Mouse (Mus musculus) CH12.LX (cell line): Measurements from ENCODE around the gene Pla2g2e. TPM values are rescaled to one million over a fixed set of nuclear protein-coding genes. Genes with fewer than 3 reads are reported as not detected.

Experiments
- DNase-seq: peaks from one replicate; pipeline ENCODE4 v3.0.0-alpha.2; 2013; ENCODE audit errors: extremely low read depth
- H3K27ac ChIP-seq: 2 replicates; pipeline ENCODE4 v1.5.1; 2012; ENCODE audit warnings: low read depth, mild to moderate bottlenecking, control low read depth, moderate library complexity; ENCODE audit not compliant: insufficient read depth
- H3K27me3 ChIP-seq: replicated peaks from 2 replicates; pipeline ENCODE3; 2012; ENCODE audit warnings: inconsistent platforms
- H3K36me3 ChIP-seq, 2 experiments: replicated peaks in 1 of 2; 2 replicates each; pipeline versions ENCODE3 to v1.6.1; 2012; ENCODE audit warnings: inconsistent platforms in 1 of 2, low read length in 1 of 2, mild to moderate bottlenecking in 1 of 2, mixed read lengths in 1 of 2, moderate library complexity in 1 of 2; ENCODE audit not compliant: control insufficient read depth in 1 of 2, insufficient read depth in 1 of 2
- H3K4me1 ChIP-seq, 2 experiments: 2 replicates each; pipeline ENCODE4 v1.6.1; 2012; ENCODE audit warnings: inconsistent platforms in 1 of 2, moderate library complexity in 1 of 2; ENCODE audit not compliant: insufficient read depth in 2 of 2, control insufficient read depth in 1 of 2
- H3K4me2 ChIP-seq: 2 replicates; pipeline ENCODE4 v1.6.1; 2012; ENCODE audit warnings: low read depth, mild to moderate bottlenecking, control low read depth; ENCODE audit not compliant: poor library complexity, insufficient read depth, severe bottlenecking
- H3K4me3 ChIP-seq, 3 experiments: fragments of 150-350 bp in 1 of 3; sonication (generic) in 1 of 3; replicated peaks in 1 of 3; 2 replicates each; pipeline versions ENCODE3 to v1.5.1; 2011 to 2012; ENCODE audit warnings: low read depth in 2 of 3, low read length in 2 of 3, mild to moderate bottlenecking in 2 of 3, moderate library complexity in 2 of 3, control low read depth in 1 of 3, improper control_type of control experiment in 1 of 3, inconsistent platforms in 1 of 3, mixed read lengths in 1 of 3; ENCODE audit not compliant: poor library complexity in 1 of 3
- H3K79me2 ChIP-seq: replicated peaks from 2 replicates; pipeline ENCODE4 v1.6.1; 2012; ENCODE audit warnings: mild to moderate bottlenecking, moderate library complexity; ENCODE audit not compliant: control insufficient read depth, poor library complexity, insufficient read depth, severe bottlenecking; ENCODE audit errors: extremely low read depth
- H3K9ac ChIP-seq: 2 replicates; pipeline ENCODE4 v1.6.1; 2012; ENCODE audit warnings: low read depth, mild to moderate bottlenecking, control low read depth, moderate library complexity; ENCODE audit not compliant: insufficient read depth
- H3K9me3 ChIP-seq: replicated peaks from 2 replicates; pipeline ENCODE3; 2012; ENCODE audit warnings: low read length, inconsistent platforms, mixed read lengths
- BHLHE40 ChIP-seq: IDR thresholded peaks from 2 replicates; pipeline ENCODE4 v1.6.1; 2011; ENCODE audit warnings: mild to moderate bottlenecking, low read depth, low read length, improper control_type of control experiment
- CHD1 ChIP-seq: IDR thresholded peaks from 2 replicates; pipeline ENCODE4 v1.6.1; 2012; ENCODE audit warnings: low read depth, low read length, improper control_type of control experiment, inconsistent platforms
- CHD2 ChIP-seq: IDR thresholded peaks from 2 replicates; pipeline ENCODE4 v1.6.1; 2011; ENCODE audit warnings: low read length, improper control_type of control experiment
- CTCF ChIP-seq, 2 experiments: IDR thresholded peaks in 1 of 2; conservative IDR thresholded peaks in 1 of 2; 2 replicates each; pipeline ENCODE4 v1.5.1; 2011 to 2012; ENCODE audit warnings: low read depth in 2 of 2, low read length in 2 of 2, improper control_type of control experiment in 1 of 2, inconsistent platforms in 1 of 2, mild to moderate bottlenecking in 1 of 2, moderate library complexity in 1 of 2
- ETS1 ChIP-seq: conservative IDR thresholded peaks from 2 replicates; pipeline ENCODE4 v1.6.1; 2012; ENCODE audit warnings: low read depth, mild to moderate bottlenecking, inconsistent platforms, low read length, improper control_type of control experiment, moderate library complexity
- HCFC1 ChIP-seq: IDR thresholded peaks from 2 replicates; pipeline ENCODE4 v1.6.1; 2012; ENCODE audit warnings: low read depth, mild to moderate bottlenecking, inconsistent platforms, low read length, improper control_type of control experiment
- JUN ChIP-seq: IDR thresholded peaks from 2 replicates; pipeline ENCODE4 v1.6.1; 2011; ENCODE audit warnings: low read depth, mild to moderate bottlenecking, low read length, improper control_type of control experiment, moderate library complexity; ENCODE audit not compliant: insufficient read depth
- JUND ChIP-seq: conservative IDR thresholded peaks from 2 replicates; pipeline ENCODE4 v1.6.1; 2011; ENCODE audit warnings: low read depth, low read length, improper control_type of control experiment
- MAFK ChIP-seq: IDR thresholded peaks from 2 replicates; pipeline ENCODE4 v1.6.1; 2011; ENCODE audit warnings: low read length, improper control_type of control experiment; ENCODE audit not compliant: insufficient replicate concordance
- MAX ChIP-seq: IDR thresholded peaks from 2 replicates; pipeline ENCODE4 v1.6.1; 2011; ENCODE audit warnings: low read length, improper control_type of control experiment
- MAZ ChIP-seq: IDR thresholded peaks from 2 replicates; pipeline ENCODE4 v1.6.1; 2012; ENCODE audit warnings: low read depth, mild to moderate bottlenecking, inconsistent platforms, low read length, improper control_type of control experiment, moderate library complexity
- MXI1 ChIP-seq: IDR thresholded peaks from 2 replicates; pipeline ENCODE4 v1.6.1; 2011; ENCODE audit warnings: mild to moderate bottlenecking, low read depth, low read length, improper control_type of control experiment
- MYC ChIP-seq: IDR thresholded peaks from 2 replicates; pipeline ENCODE4 v1.6.1; 2011; ENCODE audit warnings: low read depth, mild to moderate bottlenecking, improper control_type of control experiment, low read length
- NELFE ChIP-seq: IDR thresholded peaks from 2 replicates; pipeline ENCODE4 v1.6.1; 2011; ENCODE audit warnings: low read depth, low read length, improper control_type of control experiment
- PAX5 ChIP-seq: IDR thresholded peaks from 2 replicates; pipeline ENCODE4 v1.6.1; 2012; ENCODE audit warnings: low read length, inconsistent platforms, mixed read lengths
- POLR2A ChIP-seq: IDR thresholded peaks from 2 replicates; pipeline ENCODE4 v1.6.1; 2011; ENCODE audit warnings: low read depth, mild to moderate bottlenecking, improper control_type of control experiment, low read length
- SIN3A ChIP-seq: IDR thresholded peaks from 2 replicates; pipeline ENCODE4 v1.6.1; 2012; ENCODE audit warnings: low read length, improper control_type of control experiment, inconsistent platforms
- TBP ChIP-seq: conservative IDR thresholded peaks from 2 replicates; pipeline ENCODE4 v1.6.1; 2011; ENCODE audit warnings: low read depth, low read length, improper control_type of control experiment
- UBTF ChIP-seq: IDR thresholded peaks from 2 replicates; pipeline ENCODE4 v1.6.1; 2012; ENCODE audit warnings: low read depth, mild to moderate bottlenecking, inconsistent platforms, low read length, improper control_type of control experiment, moderate library complexity
- USF2 ChIP-seq: conservative IDR thresholded peaks from 2 replicates; pipeline ENCODE4 v1.6.1; 2011; ENCODE audit warnings: low read depth, low read length, improper control_type of control experiment
- ZC3H11A ChIP-seq: IDR thresholded peaks from 2 replicates; pipeline ENCODE4 v1.6.1; 2012; ENCODE audit warnings: low read depth, mild to moderate bottlenecking, inconsistent platforms, low read length, improper control_type of control experiment
- ZMIZ1 ChIP-seq: IDR thresholded peaks from 2 replicates; pipeline ENCODE4 v1.6.1; 2012; ENCODE audit warnings: low read depth, mild to moderate bottlenecking, inconsistent platforms, low read length, improper control_type of control experiment
- ZNF384 ChIP-seq: IDR thresholded peaks from 2 replicates; pipeline ENCODE4 v1.6.1; 2012; ENCODE audit warnings: low read depth, low read length, improper control_type of control experiment, inconsistent platforms
- dilution Hi-C: fragments of 300-500 bp; cut with MboI; formaldehyde crosslinking; loops from 2 replicates; pipeline ENCODE4 v1.14.3; 2020; ENCODE audit warnings: low sequenced_read_pairs; ENCODE audit not compliant: extremely low pct_unique_long_range_greater_than_20kb, extremely low pct_ligation_motif_present
- in situ Hi-C: fragments of 300-500 bp; cut with MboI; formaldehyde crosslinking; loops from 3 replicates; pipeline ENCODE4 v1.14.3; 2019; ENCODE audit warnings: low sequenced_read_pairs, low pct_ligation_motif_present, low pct_unique_long_range_greater_than_20kb, mixed read lengths
- polyA plus RNA-seq: library from polyadenylated mRNA; unstranded; fragments of >175 nt; gene quantifications from 2 replicates; pipeline ENCODE4 v1.2.1, GENCODE M21; 2012; ENCODE audit warnings: low read depth; ENCODE audit not compliant: insufficient read length
- total RNA-seq, 2 experiments: library from RNA; depleted of rRNA; stranded (reverse); fragments of 300-350 nt in 1 of 2; fragments of >200 nt in 1 of 2; gene quantifications; 2 replicates each; pipeline ENCODE4 v1.2.3; 2012 to 2014

The Pla2g2e gene
- total and polyA plus RNA-seq, 3 experiments = 0.30 TPM; not detected in 2

DNA sequence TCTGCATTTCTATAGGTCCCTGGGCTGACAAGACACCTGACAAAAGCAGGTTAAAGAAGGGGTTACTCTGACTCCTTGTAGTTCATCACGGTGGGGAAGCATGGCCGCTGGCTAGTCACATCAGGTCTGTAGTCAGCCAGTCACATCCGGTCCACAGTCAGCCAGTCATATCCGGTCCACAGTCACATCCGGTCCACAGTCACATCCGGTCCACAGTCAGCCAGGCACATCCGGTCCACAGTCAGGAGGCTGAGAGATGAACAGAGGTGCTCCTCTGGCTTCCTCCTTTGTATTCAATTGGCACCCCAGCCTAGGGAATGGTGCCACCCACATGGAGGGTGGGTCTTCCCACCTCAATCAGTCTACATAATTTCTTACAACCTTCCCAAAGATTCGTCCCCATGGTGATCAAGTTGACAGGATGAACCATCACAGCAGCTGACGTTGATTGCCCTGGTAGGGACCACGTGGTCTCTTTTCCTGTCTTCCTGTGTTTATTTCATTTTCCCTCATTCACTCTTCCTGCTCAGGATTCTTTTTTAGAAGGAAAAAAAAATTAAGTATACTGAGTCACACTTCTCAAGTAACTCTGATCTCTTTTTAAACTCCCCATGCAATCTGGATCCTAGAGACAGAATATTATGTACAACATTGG, 14.3 kb upstream of the Pla2g2e start, which contains the start of gene Pla2g5:
Gene Pla2g5, minus strand, starts transcription at position 139 of the 655 bp plus-strand sequence.
- no peaks in the 10 kb centered on the region for H3K79me2 ChIP-seq
- DNase-seq = no peak
- no peaks in the 10 kb centered on the region for H3K36me3 ChIP-seq
- H3K27me3 ChIP-seq = peaks cover 90% of the 10 kb centered on the region
- TF ChIP-seq MAFK = no peak
- TF ChIP-seq MAX = no peak
- no peak for TF ChIP-seq ZC3H11A
- no peak for TF ChIP-seq HCFC1
- TF ChIP-seq UBTF = no peak
- no peak for TF ChIP-seq CHD1
- no peak for TF ChIP-seq ZMIZ1
- TF ChIP-seq MXI1 = no peak
- no peak for TF ChIP-seq JUN
- no peak for TF ChIP-seq CHD2
- no peak for TF ChIP-seq NELFE
- TF ChIP-seq USF2 = no peak
- no peak for TF ChIP-seq MAZ
- no peak for TF ChIP-seq POLR2A
- no peak for TF ChIP-seq MYC
- no peak for TF ChIP-seq SIN3A
- TF ChIP-seq TBP = no peak
- no peak for TF ChIP-seq ETS1
- TF ChIP-seq, all 38 proteins: peak for 0
- in situ Hi-C loops = no loop called here
- no peak within 1 kb of the TSS for H3K9ac ChIP-seq
- H3K4me2 ChIP-seq = no peak within 1 kb of the TSS
- no peak within 1 kb of the TSS for H3K4me3 ChIP-seq
- peaks cover 4 to 5% of the 10 kb centered on the region in 2 experiments; a peak in 3 of 4 replicates for H3K4me1 ChIP-seq
- no peaks in the 10 kb centered on the region for H3K9me3 ChIP-seq
- dilution Hi-C loops = no loop called here
- H3K27ac ChIP-seq = no peak within 1 kb of the TSS

DNA sequence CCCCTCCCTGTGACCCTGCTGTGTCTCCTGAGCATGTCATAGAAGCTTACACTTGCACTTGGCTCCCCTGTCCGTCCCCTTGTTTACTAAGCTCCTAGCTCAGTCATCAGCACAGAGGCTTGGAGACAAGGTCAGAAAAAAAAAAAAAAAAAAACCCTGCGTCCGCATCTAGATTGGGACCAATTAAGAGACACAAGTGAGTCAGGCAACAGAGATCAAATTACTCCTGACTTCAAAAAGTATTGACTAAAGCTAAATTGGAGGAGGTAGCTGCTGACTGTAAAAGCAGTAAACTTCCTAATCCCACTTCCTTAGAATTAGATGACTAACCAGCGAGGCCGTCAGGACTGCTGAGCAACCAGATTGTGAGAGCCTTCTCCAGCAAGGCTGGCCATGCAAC, 12.7 kb upstream of the Pla2g2e start:
- dilution Hi-C loops (no loop called here), in situ Hi-C loops (no loop called here)
- no peak overlapping the region for H3K4me2 ChIP-seq
- no peak overlapping the region for H3K9ac ChIP-seq
- H3K27me3 ChIP-seq = peaks cover 81% of the 10 kb centered on the region
- peaks cover 3% of the 10 kb centered on the region for H3K9me3 ChIP-seq
- no peaks in the 10 kb centered on the region for H3K36me3 ChIP-seq
- TF ChIP-seq ZNF384 (no peak), PAX5 (no peak), JUND (no peak), BHLHE40 (no peak), CTCF (conservative IDR thresholded peaks at IDR 0.05 in 1 of 2, IDR thresholded peaks at IDR 0.05 in 1 of 2; ENCODE audit: low read depth in 2 of 2, low read length in 2 of 2) (no peak)
- no peaks in the 10 kb centered on the region for H3K79me2 ChIP-seq
- no peak overlapping the region for H3K4me3 ChIP-seq
- no peak for DNase-seq
- peaks cover 4 to 5% of the 10 kb centered on the region in 2 experiments; a peak in 3 of 4 replicates for H3K4me1 ChIP-seq
- H3K27ac ChIP-seq = no peak overlapping the region
